In the genomic region with DNA sequence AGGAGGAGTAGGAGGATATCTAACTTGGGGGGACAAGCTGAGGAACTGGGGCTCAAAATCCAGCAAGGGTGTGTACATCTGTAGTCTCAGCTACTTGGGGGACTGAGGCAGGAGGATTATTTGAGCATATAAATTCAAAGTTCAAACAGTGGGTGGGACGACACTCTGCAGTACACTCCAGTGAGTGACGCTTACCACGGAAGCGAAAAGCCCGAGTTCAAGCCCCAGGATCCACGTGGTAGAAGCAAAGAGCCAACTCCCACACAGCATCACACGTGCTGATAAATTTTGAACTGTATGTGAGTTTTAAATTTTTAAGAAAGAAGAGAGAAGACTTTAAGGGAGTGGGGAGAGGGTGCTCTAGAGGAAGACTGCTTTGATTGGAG, we compare ENCODE assay signal across 8 mouse cellular contexts.
DNase-seq lines count a peak whose midpoint lies in the region; ATAC-seq and TF ChIP-seq lines count a peak whose summit lies in the region.

No protein-coding gene starts in this region.

- no peaks in the 10 kb centered on the region for H3K9me3 ChIP-seq in neural tube, embryonic 11.5 days (ENCODE audit: control insufficient read depth, low read length)
- H3K9me3 ChIP-seq in liver, postnatal 0 days (ENCODE audit: low read length), result no peaks in the 10 kb centered on the region
- H3K9me3 ChIP-seq in stomach, embryonic 16.5 days (replicated peaks; ENCODE audit: control insufficient read depth, low read length), result no peaks in the 10 kb centered on the region

- H3K27me3 ChIP-seq in neural tube, embryonic 11.5 days (ENCODE audit: control insufficient read depth, insufficient read depth, low read length), result no peaks in the 10 kb centered on the region
- no peaks in the 10 kb centered on the region for H3K27me3 ChIP-seq in liver, postnatal 0 days (ENCODE audit: insufficient read depth, low read length)
- H3K27me3 ChIP-seq in stomach, embryonic 16.5 days (ENCODE audit: control insufficient read depth, insufficient read depth, low read length), result no peaks in the 10 kb centered on the region

- no peak overlapping the region for H3K4me2 ChIP-seq in neural tube, embryonic 11.5 days (ENCODE audit: low read depth)
- H3K4me2 ChIP-seq in liver, postnatal 0 days (ENCODE audit: low read depth, low read length), result peak overlapping the region; percentile 55
- H3K4me2 ChIP-seq in stomach, embryonic 16.5 days (ENCODE audit: low read depth, low read length), result peak overlapping the region; percentile 48; the same call in 1 of the 2 replicates

- no peaks in the 10 kb centered on the region for H3K36me3 ChIP-seq in neural tube, embryonic 11.5 days (ENCODE audit: control insufficient read depth, insufficient read depth, low read length)
- no peaks in the 10 kb centered on the region for H3K36me3 ChIP-seq in liver, postnatal 0 days (replicated peaks; ENCODE audit: insufficient read depth, low read length)
- no peaks in the 10 kb centered on the region for H3K36me3 ChIP-seq in stomach, embryonic 16.5 days (ENCODE audit: control insufficient read depth, insufficient read depth, low read length)

- no peak for TF ChIP-seq EP300 in liver, postnatal 0 days (IDR thresholded peaks at IDR 0.05; ENCODE audit: low read depth)

- TF ChIP-seq CTCF in liver, postnatal 0 days (IDR thresholded peaks at IDR 0.05; ENCODE audit: low read depth), result no peak

- peaks cover 9% of the 10 kb centered on the region for H3K4me1 ChIP-seq in neural tube, embryonic 11.5 days (ENCODE audit: control insufficient read depth, insufficient read depth, low read length)
- peaks cover 9% of the 10 kb centered on the region for H3K4me1 ChIP-seq in liver, postnatal 0 days (ENCODE audit: insufficient read depth)
- peaks cover 39% of the 10 kb centered on the region for H3K4me1 ChIP-seq in stomach, embryonic 16.5 days (ENCODE audit: control insufficient read depth, insufficient read depth, low read length)

- DNase-seq in neural tube, embryonic 11.5 days (ENCODE audit: low spot score), result no peak
- DNase-seq in neural tube, embryonic 10.5 days (ENCODE audit: extremely low spot score, low spot score), result no peak
- no peak for DNase-seq in liver, postnatal 0 days
- DNase-seq in adrenal gland, postnatal 36 days, result no peak
- DNase-seq in cerebellum, postnatal 25 days, result no peak
- no peak for DNase-seq in spleen, postnatal 10 days (ENCODE audit: low spot score in 2 of 2)

- no peak overlapping the region for H3K4me3 ChIP-seq in neural tube, embryonic 11.5 days (ENCODE audit: low read depth, low read length)
- H3K4me3 ChIP-seq in liver, postnatal 0 days (ENCODE audit: low read depth, low read length), result no peak overlapping the region
- no peak overlapping the region for H3K4me3 ChIP-seq in stomach, embryonic 16.5 days (replicated peaks; ENCODE audit: low read length)

- H3K27ac ChIP-seq in neural tube, embryonic 11.5 days (ENCODE audit: low read depth, low read length), result peak overlapping the region; percentile 62; the same call in 1 of the 2 replicates
- peak overlapping the region; percentile 53 for H3K27ac ChIP-seq in liver, postnatal 0 days (ENCODE audit: low read depth)
- H3K27ac ChIP-seq in stomach, embryonic 16.5 days (ENCODE audit: low read length), result peak overlapping the region; percentile 96

- no peak overlapping the region for H3K9ac ChIP-seq in neural tube, embryonic 11.5 days (ENCODE audit: low read length)
- H3K9ac ChIP-seq in liver, postnatal 0 days (replicated peaks), result 0 out of 2 replicates have a peak overlapping the region, but pooled peaks have one; percentile 5
- peak overlapping the region; percentile 64 for H3K9ac ChIP-seq in stomach, embryonic 16.5 days (ENCODE audit: low read length)

- no peak for ATAC-seq in neural tube, embryonic 11.5 days (ENCODE audit: insufficient read depth, low FRiP score, low TSS enrichment)
- peak; percentile 31 to 43 for ATAC-seq in hematopoietic stem cell, adult 5-6 weeks (replicated peaks in 1 of 2; ENCODE audit: insufficient read depth in 1 of 2, low FRiP score in 2 of 2, low TSS enrichment in 1 of 2, low read depth in 1 of 2, poor library complexity in 2 of 2, severe bottlenecking in 2 of 2)
- ATAC-seq in liver, postnatal 0 days, result peak; percentile 23; the same call in 1 of the 2 replicates
- ATAC-seq in stomach, embryonic 16.5 days (ENCODE audit: insufficient read depth, low FRiP score), result no peak

- WGBS in neural tube, embryonic 11.5 days, result 69% methylated on average over 7 of the region's 7 CpGs
- 30% methylated on average over 7 of the region's 7 CpGs for WGBS in liver, postnatal 0 days (ENCODE audit: insufficient replicate concordance)
- WGBS in stomach, embryonic 16.5 days, result 41% methylated on average over 7 of the region's 7 CpGs

Comparison
In these comparisons a context has a peak if more than half of its experiments do, and no peak if none do; other contexts are left out.
1. ATAC-seq: peak in hematopoietic stem cell, adult 5-6 weeks (2 of 2) and liver, postnatal 0 days (single experiment); none in neural tube, embryonic 11.5 days (single experiment) and stomach, embryonic 16.5 days (single experiment).
2. Peak in every context shown above with its lines, with median percentiles within 50 percentile points of each other: H3K27ac ChIP-seq.